Mouse (Mus musculus) heart, embryonic 12.5 days (tissue): ENCODE measurements around the gene Tnrc18. TPM values are rescaled to one million over a fixed set of nuclear protein-coding genes. Genes with fewer than 3 reads are reported as not detected.

ENCODE experiments used
- ATAC-seq: fragments of 200-750 bp; cut with Nextera tagmentation; 2 replicates; pipeline ENCODE4 v1.8.0; 2017; ENCODE audit warnings: moderate TSS enrichment, moderate library complexity; ENCODE audit not compliant: insufficient number of reproducible peaks, low FRiP score
- H3K27ac ChIP-seq: fragments of 300-500 bp; sonication (generic); 2 replicates; pipeline ENCODE4 v1.5.1; 2016; ENCODE audit warnings: mild to moderate bottlenecking, moderate library complexity; ENCODE audit not compliant: poor library complexity, severe bottlenecking
- H3K27me3 ChIP-seq: fragments of 300-500 bp; sonication (generic); replicated peaks from 2 replicates; pipeline ENCODE4 v1.6.1; 2016; ENCODE audit warnings: mild to moderate bottlenecking, moderate library complexity
- H3K36me3 ChIP-seq: fragments of 300-500 bp; sonication (generic); 2 replicates; pipeline ENCODE4 v1.6.1; 2016; ENCODE audit warnings: mild to moderate bottlenecking, moderate library complexity
- H3K4me1 ChIP-seq: fragments of 300-500 bp; sonication (generic); replicated peaks from 2 replicates; pipeline ENCODE4 v1.6.1; 2016; ENCODE audit warnings: mild to moderate bottlenecking
- H3K4me2 ChIP-seq: fragments of 300-500 bp; sonication (generic); 2 replicates; pipeline ENCODE4 v1.6.1; 2016; ENCODE audit warnings: mild to moderate bottlenecking, moderate library complexity
- H3K4me3 ChIP-seq: fragments of 300-500 bp; sonication (generic); 2 replicates; pipeline ENCODE4 v1.5.1; 2016; ENCODE audit warnings: mild to moderate bottlenecking
- H3K9ac ChIP-seq: fragments of 300-500 bp; sonication (generic); 2 replicates; pipeline ENCODE4 v1.6.1; 2016; ENCODE audit warnings: mild to moderate bottlenecking, moderate library complexity
- H3K9me3 ChIP-seq: fragments of 300-500 bp; sonication (generic); replicated peaks from 2 replicates; pipeline ENCODE4 v1.6.1; 2016; ENCODE audit warnings: mild to moderate bottlenecking, moderate library complexity
- WGBS: fragments of 180-500 bp; shearing (Covaris S2); methylation state at CpG from one replicate; pipeline ENCODE4 v1.1.7; 2016; 5-methylcytosine and 5-hydroxymethylcytosine counted together
- polyA plus RNA-seq: library from polyadenylated mRNA; unstranded; fragments of >200 nt; fragmentation: Nextera tagmentation; extraction: Ambion mirVana; gene quantifications from 2 replicates; pipeline ENCODE4 v1.2.1, GENCODE M21; 2016

Tnrc18 gene
- polyA plus RNA-seq, 1 experiment from 2014 or later: 31.7 TPM

DNA sequence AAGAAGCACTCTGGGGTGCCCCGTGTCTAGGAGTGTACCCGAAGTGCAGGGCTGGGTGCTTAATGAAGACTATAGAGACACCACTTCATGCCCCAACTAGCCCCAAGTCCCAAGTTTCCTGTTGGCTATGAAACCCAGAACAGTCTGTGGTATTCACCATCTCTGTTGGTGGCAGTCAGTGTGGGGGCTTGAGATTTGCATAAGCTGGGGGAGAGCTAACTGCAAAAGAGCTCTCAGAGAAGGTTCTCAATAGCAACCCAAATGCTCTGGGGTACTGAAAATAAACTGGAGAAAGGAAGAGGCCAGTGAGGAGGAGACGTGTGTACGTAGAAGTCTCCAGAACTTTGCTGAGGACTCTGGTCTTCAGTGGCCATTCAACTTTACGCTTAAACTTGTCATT is 134.9 kb downstream of the Tnrc18 start:
- peaks cover 9% of the 10 kb centered on the region for H3K9me3 ChIP-seq
- H3K9ac ChIP-seq: no peak overlapping the region
- H3K4me3 ChIP-seq: no peak overlapping the region
- no peak for ATAC-seq
- no peak overlapping the region for H3K4me2 ChIP-seq
- no peaks in the 10 kb centered on the region for H3K36me3 ChIP-seq
- WGBS: 86% methylated on average over 5 of the region's 5 CpGs
- H3K4me1 ChIP-seq: no peaks in the 10 kb centered on the region
- peaks cover 3% of the 10 kb centered on the region for H3K27me3 ChIP-seq
- no peak overlapping the region for H3K27ac ChIP-seq

DNA sequence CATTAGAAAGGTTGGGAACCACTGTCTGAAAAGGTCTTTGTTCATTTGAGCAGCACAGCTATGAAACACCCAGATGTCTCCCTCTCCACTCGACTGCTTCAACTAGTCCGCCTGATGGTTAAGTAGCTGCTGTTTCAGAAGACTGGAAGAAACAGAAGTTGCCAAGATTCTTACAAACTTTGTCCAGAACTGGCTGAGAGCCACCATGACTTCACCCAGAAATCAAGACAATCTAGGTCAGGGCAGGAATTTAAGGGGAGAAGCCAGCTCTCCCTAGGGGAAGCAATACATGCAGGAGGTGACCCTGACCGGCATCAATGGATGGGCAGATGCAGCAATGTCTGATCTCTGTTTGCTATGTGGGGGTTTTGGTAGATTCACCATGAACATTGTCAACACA is 135.6 kb downstream of the Tnrc18 start:
- Histone ChIP-seq H3K9ac (no peak overlapping the region), H3K36me3 (no peaks in the 10 kb centered on the region), H3K9me3 (peaks cover 9% of the 10 kb centered on the region), H3K27me3 (peaks cover 3% of the 10 kb centered on the region), H3K4me2 (no peak overlapping the region), H3K27ac (no peak overlapping the region), H3K4me3 (no peak overlapping the region), H3K4me1 (no peaks in the 10 kb centered on the region)
- 84% methylated on average over 3 of the region's 3 CpGs for WGBS
- ATAC-seq: no peak

DNA sequence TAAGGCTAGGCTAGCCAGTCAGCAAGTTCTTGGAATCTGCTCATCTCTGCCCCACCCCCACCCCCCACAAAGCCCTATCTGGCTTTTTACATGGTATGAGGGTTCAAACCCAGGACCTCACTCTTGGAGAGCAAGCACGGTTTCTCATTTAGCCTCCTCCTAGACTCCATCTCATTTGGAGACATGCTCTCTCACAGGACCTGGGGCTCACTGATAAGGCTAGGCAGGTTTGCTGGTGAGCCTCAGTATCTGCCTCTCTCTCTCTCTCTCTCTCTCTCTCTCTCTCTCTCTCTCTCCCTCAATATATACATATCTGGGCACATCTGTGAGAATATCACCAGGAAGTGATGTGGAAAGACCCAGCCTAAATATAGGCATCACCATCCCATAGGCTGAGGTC is 138.4 kb downstream of the Tnrc18 start:
- Histone ChIP-seq H3K27me3 (no peaks in the 10 kb centered on the region), H3K27ac (no peak overlapping the region), H3K9me3 (peaks cover 9% of the 10 kb centered on the region), H3K4me2 (no peak overlapping the region), H3K4me3 (no peak overlapping the region), H3K9ac (no peak overlapping the region), H3K36me3 (no peaks in the 10 kb centered on the region), H3K4me1 (no peaks in the 10 kb centered on the region)
- 80% methylated on average over 1 of the region's 1 CpGs for WGBS
- ATAC-seq: no peak

DNA sequence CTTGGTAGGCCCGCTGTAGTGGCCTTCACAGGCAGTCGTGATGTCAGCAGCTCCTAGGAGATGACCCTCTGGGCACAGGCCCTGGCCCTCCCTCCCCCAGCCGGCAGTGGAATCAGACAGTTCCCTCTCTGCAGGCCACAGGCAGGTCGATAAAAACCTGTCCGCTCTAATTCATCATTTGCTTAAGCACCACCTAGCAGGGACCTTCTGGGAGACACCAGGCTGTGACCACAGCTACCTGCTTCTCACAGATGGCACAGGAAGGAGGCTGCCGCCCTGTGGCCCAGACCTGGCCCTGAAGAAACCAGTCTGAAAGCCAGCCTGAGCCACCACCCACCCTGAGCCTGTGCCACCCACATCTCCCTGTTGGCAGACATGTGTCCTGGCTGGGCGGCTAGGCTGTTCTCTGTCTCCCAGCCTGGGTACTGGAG is 139.3 kb downstream of the Tnrc18 start:
- no peak overlapping the region for H3K9ac ChIP-seq
- no peak for ATAC-seq
- WGBS: 66% methylated on average over 7 of the region's 7 CpGs
- peaks cover 7% of the 10 kb centered on the region for H3K9me3 ChIP-seq
- no peaks in the 10 kb centered on the region for H3K4me1 ChIP-seq
- H3K27me3 ChIP-seq: no peaks in the 10 kb centered on the region
- no peak overlapping the region for H3K4me3 ChIP-seq
- no peak overlapping the region for H3K4me2 ChIP-seq
- no peak overlapping the region for H3K27ac ChIP-seq
- H3K36me3 ChIP-seq: no peaks in the 10 kb centered on the region

Other genes starting within 250 kb of the Tnrc18 start
- gene Mmd2, start 208.9 kb downstream of the Tnrc18 start, polyA plus RNA-seq: 0.18 and 0.32 TPM in 2 replicates
- 35.3 and 36.6 TPM in 2 replicates for gene Wipi2, start 190.0 kb downstream of the Tnrc18 start, polyA plus RNA-seq
- gene Slc29a4, start 125.2 kb downstream of the Tnrc18 start, polyA plus RNA-seq: 2.0 and 2.1 TPM in 2 replicates
- gene Fbxl18, start 77.8 kb upstream of the Tnrc18 start, polyA plus RNA-seq: 11.5 and 12.9 TPM in 2 replicates
- gene Actb, start 89.1 kb upstream of the Tnrc18 start, polyA plus RNA-seq: 6,292 and 6,382 TPM in 2 replicates
- 201 and 205 TPM in 2 replicates for gene Fscn1, start 142.7 kb upstream of the Tnrc18 start, polyA plus RNA-seq